Mouse (Mus musculus) ovary, adult 18-20 months (tissue): ENCODE results near the gene Cbr2.
A peak's percentile ranks its signal among the peaks of the same experiment; 100 is the strongest.

Experiments
- DNase-seq: peaks from one replicate; pipeline ENCODE4 v3.0.0; 2022; ENCODE audit warnings: low spot score, mixed read lengths

Gene Cbr2

DNA sequence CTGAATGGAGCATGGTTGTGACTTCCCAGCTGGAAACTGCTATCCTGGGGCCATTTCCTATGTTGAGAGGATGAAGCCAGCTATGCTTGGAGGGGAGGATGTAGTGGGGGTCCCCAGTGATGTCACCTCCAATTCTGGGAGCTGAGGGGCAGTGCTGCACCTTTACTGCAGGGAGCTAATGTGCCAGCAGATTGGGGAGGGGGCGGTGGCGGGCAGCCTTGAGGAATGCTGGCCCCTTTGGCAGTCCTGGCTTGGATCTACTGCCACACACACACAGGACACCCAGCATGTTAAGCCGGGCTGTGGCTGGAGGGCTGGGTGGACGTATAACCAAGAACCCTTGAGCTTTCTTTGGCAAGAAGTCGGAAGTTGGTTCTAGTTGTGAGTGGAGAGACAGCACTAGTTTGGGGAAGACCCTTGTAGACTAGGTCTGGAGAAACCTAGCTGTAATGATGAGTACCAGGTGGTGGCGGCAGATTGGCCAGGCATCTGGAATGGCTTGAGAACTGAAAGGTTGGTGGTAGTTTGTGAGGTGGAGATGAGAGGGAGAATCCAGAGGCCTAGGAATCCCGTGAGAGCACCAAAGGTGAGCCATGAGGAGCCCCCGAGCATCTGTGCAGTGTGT is 19.8 kb downstream of the Cbr2 start:
- no peak for DNase-seq

DNA sequence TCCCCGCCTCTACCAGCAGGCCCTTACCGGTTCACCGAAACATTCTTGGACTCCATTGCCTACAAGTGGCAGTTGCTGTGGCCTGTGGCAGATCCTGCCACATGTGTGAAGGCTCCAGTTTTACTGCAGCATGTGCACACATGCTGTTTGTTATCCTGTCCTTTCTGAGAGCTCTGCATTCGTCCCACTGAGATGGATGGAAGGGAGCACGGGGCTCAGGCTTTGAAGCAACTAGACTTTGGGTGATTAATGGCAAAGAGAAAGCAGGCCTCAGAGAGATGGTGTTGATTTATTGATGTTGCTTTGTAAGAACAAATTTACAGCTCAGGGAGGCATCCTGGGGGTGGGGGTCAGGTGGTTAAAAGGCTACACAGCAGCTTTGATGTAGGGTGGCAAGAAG is 21.2 kb downstream of the Cbr2 start:
- no peak for DNase-seq

DNA sequence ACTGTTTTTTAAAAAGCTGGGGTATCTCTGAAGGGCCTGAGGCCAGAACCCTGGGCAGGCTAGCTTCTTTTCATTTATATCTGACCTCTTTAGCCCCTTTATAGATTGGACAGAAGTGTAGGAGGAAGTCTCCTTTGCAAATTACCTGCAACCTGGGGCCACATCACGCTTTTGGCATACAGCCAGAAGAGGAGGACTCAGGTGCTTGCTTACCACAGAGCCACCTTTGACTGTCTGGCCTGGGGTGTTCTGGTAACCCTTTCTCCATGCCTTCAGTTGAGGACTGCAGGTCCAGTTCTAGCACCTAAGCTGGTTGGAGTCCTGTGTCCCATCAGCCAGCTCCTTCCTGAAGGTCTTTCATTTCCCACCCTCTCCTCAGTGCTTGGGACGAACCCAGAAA is 22.4 kb downstream of the Cbr2 start:
- DNase-seq, result no peak

DNA sequence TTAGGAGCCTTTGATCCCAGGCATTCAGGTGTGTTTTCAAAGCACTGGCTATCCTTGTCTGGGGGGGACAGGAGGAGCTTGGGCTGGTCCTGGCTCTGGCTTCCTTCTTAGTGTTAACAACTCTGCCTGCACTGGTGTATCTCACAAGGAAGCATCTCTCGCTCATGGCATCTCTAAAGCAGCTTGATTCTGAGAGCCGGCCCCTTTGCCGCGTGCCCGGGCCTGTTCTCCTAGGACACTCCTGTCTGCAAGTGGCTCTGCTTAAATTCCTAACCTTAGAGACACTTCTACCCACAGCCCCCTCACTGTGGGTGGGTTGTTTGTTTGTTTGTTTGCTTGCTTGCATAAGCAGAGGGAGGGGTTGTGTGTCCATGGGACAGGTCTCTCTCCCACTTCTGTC is 23.9 kb downstream of the Cbr2 start:
- no peak for DNase-seq

DNA sequence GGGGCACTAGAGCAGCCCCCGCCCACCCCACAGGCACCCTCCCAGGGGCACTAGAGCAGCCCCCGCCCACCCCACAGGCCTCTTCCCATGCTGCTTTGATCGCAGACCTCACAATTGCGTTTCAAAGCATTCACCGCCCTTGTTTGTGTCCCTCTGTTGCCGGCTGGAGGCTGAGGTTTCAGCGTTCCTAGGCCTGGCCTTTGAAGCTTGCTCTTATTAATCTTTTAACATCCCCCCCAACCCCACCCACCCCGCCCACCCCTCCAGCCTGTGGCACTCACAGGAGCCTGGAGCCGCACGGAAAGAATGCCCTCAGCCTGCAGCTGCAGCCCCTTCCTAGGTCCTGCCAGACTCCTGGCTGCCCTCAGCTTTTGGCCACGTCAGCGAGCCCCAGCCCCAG is 24.7 kb downstream of the Cbr2 start:
- DNase-seq, result no peak

DNA sequence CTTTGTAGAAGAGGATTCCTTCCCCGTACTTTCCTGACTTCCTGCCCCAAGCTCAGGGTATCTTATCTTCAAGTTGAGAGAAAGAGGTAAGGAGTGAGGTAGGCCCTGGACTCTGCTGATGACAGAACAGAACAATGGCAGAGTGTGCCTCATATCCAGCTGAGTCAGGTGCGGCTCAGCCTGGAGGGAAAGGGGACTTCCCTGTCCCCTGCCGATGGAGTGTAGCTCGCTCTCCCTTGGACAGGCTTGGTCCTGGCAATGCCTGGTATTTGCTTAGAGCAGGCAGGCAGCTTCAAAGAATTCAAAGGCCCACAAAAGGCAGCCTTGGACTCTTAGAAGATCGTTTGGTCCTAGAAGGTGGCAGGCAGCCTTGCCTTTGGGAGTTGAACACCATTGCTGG is 25.8 kb downstream of the Cbr2 start:
- no peak for DNase-seq

DNA sequence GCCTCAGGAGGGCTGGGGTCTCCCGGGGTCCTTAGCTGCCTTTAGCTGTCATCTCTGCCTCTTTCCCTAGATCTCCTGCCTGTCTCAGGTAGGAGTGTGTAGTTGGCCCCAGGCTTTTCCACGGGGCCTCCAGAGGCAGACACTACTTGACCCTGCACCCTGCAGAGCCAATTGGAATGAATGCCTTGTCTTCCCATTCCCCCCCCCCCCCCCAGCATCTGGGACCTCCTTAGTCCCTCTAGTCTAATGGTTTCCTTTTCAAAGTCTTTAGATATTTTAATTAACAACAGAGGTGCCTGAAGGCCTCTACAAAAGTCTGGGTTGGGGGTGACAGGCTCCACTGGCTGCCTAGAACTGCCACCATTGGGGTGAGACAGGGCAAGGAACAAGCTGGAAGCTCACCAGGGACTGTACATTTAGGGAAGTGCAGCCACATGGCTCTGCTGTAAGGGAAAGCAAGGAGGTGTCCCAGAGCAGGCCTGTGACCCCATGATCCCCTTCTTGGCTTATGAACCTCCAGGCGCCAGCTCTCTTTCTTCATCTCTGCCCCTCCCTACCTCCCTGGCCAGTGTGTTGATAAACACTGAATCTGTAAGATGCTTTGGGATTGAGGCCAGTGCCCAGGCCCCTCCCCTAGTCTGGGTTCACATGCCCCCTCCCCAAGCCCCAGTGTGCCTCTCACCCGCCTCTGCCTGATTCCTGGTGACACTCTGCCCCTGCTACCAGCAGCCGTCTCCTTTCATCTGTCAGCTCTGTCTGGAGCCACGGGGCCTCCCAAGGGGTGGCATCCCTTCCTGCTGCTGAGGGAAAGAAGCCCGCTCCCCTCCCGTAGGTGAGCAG is 27.2 kb downstream of the Cbr2 start:
- no peak for DNase-seq

DNA sequence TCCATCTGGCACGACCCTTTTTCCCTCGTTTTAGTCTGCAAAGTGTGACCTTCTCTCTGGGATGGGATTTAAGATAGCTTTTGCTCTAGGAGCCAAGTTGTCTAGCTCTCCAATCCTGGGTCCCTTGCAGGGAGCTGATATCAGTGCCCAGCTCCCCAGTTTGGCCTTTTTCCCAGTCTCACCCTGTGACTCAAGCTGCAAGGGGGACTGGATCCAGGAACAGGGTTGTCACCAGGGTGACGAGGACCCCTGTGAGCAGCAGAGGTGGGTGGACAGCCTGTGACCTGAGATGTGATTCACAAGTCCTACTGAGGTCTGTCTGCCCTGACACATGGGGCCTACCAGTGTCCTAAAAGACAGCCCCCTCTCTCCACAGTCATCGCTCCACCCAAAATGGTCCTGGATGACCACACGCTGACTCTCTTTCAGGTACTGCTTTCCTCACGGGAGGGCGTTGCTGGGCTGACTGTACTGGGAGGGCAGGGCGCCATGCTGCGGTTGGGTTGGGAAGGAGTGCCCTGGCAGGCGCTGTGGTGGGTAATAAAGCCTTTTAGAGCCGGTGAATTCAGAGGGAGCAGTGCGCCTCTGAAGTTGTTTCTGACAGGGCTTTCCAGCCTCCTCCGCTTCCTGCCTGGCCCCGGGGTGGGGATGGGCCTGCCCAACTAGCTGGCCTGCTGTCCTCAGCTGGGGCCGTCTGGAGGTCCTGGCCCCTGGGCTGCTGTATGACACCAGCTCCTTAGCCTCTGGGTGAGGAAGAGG is 28.0 kb downstream of the Cbr2 start:
- peak; percentile 55 for DNase-seq

DNA sequence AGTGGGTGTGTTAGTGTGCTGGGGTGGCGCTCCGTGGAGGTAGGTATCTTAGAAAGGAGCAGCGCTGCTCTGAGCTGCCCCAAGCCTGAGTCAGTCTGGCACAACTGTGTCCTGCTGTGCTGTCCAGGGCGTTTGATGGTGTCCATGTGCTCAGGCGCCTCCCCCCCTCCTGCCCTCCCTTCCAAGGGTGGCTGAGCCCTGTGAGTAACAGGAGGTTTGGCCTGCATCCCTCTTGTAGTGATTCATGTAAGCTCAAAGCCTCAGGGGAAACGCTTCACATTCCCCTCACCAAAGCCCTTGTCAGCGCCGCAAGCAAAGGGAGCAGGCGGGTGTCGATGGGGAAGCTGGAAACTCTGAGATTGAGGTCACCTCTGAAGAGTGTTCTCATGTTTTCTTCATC is 34.2 kb downstream of the Cbr2 start:
- peak; percentile 61 for DNase-seq

DNA sequence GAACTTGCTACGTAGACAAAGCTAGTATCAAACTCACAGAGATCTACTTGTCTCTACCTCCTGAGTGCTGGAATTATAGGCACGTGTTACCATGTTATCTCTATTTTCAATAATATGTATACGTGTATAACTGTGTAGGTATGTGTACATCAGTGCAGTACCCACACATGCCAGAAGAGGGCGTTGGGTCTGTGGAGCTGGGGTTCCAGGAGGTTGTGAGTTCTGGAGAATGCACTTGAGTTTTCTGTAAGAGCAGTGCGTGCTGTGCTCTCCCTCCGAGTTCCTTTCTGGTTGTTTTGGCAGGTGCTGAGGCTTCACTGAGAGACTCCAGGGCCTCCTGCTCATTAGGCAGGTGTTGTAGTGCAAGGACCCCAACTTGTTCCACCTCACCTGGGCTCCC is 35.3 kb downstream of the Cbr2 start:
- no peak for DNase-seq

DNA sequence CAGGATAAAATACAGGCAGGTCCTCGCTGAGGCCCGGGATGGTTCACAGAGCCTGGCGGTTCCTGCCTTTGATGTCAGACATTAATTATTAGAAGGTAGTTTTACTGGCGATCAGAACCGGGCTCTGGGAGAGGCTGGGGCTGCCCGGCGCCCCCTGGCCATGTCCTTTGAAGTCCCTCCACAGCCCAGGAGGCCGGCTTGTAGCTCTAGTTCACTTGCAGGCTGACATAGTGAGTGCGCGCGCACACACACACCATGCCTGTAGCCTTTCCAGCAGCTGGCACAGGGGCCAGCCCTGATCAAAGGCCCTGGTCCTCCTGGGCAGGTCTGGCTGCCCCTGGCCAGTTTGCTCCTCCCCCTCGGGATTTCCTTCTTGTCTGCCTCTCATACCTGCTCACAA is 36.3 kb downstream of the Cbr2 start:
- DNase-seq, result no peak

DNA sequence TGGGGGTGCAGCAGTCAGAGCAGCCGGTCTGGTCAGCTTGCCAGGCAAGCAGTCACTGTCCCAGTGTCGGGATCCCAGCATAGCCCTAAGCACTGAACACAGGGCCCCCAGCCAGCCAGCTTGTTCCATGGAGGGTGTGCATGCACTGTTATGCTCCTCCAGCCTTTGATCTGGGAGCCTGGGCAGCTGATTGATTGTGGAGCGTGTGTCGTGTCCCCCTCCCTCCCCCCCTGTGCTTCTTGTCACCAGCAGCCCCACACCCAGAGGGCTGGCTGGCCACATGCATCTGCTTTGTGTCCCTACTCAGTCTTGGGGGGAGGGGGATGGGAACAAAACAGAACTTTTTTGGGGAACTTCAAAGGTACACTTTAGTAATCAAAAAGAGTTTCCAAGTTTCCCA is 36.7 kb downstream of the Cbr2 start:
- DNase-seq, result no peak

DNA sequence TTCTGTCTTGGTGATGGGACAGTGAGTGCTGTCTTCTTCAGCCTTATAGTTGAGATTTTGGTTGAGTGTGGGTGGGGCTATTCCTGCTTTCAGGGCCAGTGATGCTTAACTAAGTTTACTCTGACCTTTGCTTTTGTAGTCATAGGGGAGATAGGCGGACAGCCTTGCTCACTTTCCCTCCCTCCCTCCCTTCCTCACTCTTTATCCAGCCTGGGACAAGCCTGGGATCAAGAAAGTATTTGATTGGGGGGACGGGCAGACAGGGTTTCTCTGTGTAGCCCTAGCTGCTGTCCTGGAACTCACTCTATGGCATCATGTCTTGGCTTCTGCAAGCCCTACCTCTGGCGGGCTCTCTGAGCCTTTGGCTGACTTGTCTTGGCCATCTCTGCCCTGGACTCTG is 38.5 kb downstream of the Cbr2 start:
- DNase-seq, result no peak

DNA sequence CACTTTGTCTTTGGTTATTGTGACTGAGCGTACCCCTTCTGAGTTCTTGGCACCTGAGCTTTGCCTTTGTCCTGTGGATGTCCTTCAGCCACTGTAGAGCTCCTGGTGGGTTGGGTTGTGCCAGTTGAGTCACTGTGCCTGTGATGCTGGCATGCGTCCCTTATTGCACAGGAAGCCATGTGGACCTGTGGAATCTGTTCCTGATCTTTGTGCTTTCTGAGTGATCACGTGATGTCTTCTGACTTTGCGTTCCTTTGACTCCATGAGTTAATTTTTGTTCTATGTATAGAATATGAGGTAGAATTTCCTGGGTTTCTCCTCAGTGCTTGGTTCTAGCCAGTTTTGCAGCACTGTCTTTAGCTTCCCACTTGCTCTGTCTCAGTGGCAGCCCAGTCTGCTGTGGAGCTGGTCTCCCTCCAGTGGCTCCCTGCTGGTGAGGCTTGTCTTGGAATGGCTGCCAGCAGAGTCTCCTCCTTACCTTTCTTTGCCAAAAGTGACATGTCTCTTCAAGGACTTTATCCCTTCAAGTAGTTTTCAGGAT is 39.4 kb downstream of the Cbr2 start:
- no peak for DNase-seq

DNA sequence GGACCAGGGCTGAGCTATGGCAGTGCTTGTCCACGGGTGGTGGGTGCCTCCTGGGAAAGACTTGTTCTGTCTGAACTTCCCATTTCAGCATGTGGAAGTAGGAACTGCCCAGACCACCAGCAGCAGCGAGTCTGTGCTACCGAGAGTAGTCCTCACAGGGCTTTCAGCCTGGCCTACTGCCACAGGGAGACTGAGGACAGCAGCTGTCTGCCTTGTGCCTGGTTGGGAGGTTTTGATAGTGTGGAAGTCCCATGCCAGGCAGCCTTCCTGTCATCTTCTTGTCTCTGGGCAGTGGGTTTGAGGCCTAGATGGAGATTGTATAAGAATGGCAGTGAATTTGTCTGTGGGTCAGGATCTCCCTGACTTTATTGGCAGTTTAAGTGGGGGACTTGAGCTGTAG is 42.5 kb downstream of the Cbr2 start:
- DNase-seq, result no peak

DNA sequence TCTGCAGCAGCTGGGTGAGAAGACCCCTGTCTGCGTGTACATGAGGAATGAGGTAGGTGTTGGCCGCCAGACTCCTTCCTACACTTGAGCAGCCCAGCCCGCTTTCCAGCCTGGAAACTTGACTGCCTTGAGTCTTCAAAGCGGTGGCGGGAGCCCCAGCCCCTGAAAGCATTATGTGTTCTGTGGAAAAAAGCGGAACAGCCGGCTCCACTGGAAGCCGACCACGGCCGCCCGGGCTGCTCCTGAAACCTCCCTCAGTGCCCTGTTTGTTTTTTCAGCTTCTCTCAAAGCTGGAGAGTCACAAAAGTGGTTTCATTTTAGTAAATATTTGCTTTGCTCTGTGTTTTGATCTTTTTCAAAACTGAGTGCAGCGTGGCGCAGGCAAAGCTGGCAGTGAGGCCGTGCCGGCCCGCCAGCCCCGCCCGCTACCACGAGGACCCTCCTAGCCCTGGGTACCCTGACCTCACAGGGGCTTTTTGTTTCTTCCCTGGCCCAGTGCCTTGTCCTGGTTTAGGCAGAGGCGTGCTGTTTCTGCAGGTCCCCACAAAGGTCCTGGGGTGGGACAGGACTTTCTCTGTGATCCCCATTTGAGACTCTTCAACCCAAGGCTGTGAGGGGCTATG is 45.2 kb downstream of the Cbr2 start:
- no peak for DNase-seq

DNA sequence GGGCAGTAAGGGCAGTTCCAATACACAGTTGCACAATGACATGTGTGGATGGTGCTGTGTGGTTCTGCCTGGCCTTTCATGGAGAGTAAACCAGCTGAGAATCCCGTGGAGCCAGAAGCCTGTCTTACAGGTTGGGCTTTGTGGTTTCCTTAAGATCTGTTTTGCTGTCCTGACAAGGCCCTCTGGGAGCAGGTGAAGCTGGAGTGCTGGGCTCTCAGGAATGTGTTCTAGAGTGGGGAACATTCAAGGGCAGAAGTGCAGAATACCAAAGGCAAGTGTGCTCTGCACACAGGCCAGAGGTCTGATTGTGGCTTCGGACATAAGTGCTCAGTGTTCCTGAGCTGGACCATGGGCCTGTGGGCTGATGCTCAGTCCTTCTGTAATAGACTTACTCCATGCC is 47.3 kb downstream of the Cbr2 start:
- DNase-seq, result no peak

DNA sequence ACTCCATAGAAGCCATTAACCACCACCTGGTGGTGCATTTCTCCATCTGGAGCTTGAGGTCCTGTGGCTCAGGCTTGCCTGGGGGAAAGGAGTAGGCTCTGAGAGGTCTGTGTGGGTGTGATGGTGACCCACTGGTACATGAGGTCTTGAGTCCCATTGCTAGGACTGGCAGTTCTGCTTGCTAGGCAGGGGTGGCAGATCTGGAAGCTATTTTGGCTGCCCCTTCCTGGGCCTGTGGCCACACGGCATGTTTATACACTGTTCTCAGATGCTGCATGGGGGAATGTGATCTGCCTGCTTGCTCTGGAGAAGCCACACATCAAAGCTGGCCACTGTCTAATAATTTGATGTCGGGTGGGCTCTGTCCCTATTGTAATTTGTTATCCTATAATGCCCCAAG is 47.8 kb downstream of the Cbr2 start:
- no peak for DNase-seq

DNA sequence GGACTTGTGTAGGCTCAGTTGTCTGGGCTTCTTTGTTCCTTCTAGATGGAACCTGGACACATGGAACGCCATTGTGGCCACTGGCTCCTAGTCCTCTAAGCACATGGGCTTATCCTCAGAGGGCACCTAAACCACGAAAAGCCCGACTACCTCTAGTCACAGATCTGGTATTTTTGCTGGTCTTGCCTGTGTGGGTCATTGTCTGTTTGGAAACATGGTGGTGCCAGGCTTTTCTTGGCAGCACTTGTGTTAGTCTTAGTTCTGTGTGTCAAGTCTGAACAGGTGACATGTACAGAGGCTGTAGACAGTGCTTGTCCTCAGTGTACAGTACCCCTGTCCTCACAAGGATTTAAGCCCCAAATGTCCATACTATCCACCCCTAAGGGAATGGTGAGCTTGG is 48.4 kb downstream of the Cbr2 start:
- DNase-seq, result no peak

DNA sequence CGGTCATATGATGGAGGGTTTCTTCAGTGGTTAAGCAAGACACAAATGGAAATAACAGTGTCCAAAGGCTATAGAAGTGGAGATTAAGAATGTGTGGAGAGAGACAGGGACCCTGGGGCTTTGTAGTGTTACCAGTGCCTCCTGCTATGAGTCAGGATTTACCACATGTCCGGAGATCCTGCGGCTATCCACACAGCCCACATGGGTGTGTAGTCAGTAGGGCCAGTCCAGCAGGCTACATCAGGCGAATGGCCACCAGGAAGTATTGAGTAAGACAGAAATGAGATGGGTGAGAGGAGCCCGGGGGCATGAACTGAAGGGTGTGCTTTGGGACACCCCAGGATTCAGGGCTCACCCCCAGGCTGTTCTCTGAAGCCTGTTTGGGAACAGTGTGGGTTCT is 49.2 kb downstream of the Cbr2 start:
- no peak for DNase-seq

DNA sequence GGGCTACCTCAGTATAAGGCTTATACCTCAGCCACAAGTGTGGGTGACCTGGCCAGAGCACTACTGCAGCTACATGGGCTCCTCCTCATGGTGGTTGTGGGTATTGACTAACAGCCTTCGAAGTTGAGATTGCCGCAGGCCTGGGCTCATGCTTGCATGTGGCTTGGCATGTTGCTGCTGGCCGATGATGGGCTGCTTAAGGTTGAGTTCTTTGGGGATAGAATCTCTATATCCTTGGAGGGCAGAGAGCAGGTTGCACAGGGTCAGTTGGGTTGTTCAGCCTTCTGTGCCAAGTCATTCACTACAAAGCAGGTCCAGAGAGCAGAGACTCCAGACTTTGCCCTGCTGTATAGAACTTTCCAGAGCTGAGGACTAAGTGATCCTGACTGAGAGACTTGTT is 52.0 kb downstream of the Cbr2 start:
- no peak for DNase-seq
